Mouse (Mus musculus) olfactory bulb, adult 2 months (tissue): ENCODE measurements around the gene Cpn2.

Experiments
- CTCF ChIP-seq: fragments of 200-500 bp; IDR thresholded peaks from 2 replicates; pipeline ENCODE4 v1.5.1; 2012; ENCODE audit warnings: low read depth, mild to moderate bottlenecking, low read length, moderate library complexity; ENCODE audit not compliant: insufficient read depth
- POLR2A ChIP-seq: fragments of 200-500 bp; IDR thresholded peaks from 2 replicates; pipeline ENCODE4 v1.6.1; 2012; ENCODE audit warnings: mild to moderate bottlenecking, low read depth, low read length, moderate library complexity; ENCODE audit not compliant: insufficient read depth

DNA sequence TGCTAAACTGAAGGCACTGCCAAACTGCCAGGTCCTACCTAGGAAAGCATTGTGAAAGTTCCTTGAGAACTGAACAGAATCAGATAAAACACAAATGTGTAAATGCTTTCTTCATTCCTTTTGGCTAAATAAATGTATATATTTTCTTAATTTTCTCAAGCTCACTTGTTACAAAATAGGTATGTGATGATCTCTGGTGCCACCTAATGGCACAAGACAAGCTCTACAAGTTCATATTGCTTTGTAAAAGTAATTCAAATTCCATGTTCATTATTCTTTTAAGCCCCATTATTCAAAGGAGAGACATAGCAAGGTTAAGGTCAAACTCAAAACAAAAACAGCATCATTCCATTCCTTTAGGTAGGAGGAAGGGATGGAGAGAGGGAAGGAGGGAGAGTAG lies 46.9 kb upstream of the Cpn2 start:
- TF ChIP-seq CTCF (no peak), POLR2A (no peak)
